Mouse (Mus musculus) liver, postnatal 0 days (tissue): ENCODE results near the gene Smco2.
A peak's percentile ranks its signal among the peaks of the same experiment; 100 is the strongest.

Source experiments
- CTCF ChIP-seq: sonication (generic); IDR thresholded peaks from 2 replicates; pipeline ENCODE4 v1.5.1; 2016; ENCODE audit warnings: antibody characterized with exemption, low read depth
- EP300 ChIP-seq: IDR thresholded peaks from 2 replicates; pipeline ENCODE4 v1.6.1; 2016; ENCODE audit warnings: antibody characterized with exemption, low read depth, mild to moderate bottlenecking

DNA sequence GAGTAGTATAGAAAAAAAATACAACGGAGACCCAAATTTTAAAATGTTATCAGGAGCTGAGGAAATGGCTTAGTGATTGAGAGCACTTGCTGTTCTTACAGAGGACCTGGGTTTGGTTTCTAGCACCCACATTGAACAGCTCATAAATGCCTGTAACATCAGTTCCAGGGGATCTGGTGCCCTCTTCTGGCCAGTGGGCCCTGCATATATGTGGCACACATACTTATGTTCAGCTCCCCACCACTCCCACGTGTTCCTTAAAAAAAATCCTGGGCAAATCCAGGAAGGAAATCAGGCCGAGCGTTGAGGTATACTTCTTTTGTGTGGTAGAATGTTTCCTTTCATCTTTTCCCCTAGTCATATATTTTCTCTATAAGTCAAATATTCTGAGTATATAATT, 52.0 kb downstream of the Smco2 start:
- TF ChIP-seq CTCF: 0 out of 2 replicates have a peak, but pooled peaks have one; percentile 13
- no peak for TF ChIP-seq EP300
